Comparison of ENCODE assay signal across 12 mouse cellular contexts in genomic region chr6:140731402-140731730, GRCm38 (mm10). TPM values are rescaled to one million over a fixed set of nuclear protein-coding genes. Genes with fewer than 3 reads are reported as not detected.
DNase-seq lines count a peak whose midpoint lies in the region; ATAC-seq and TF ChIP-seq lines count a peak whose summit lies in the region.
"Had no signal": no experiment of that assay in that cellular context is flagged by ENCODE, and none has a peak within 500 bp of the region (broad histone marks: within the 10 kb centered on the region; RNA-seq: fewer than 3 reads in every experiment).

No protein-coding gene starts in this region.

- no peaks in the 10 kb centered on the region for H3K27me3 ChIP-seq in neural tube, embryonic 14.5 days (ENCODE audit: control insufficient read depth, insufficient read depth, low read length)
- no peaks in the 10 kb centered on the region for H3K27me3 ChIP-seq in forebrain, embryonic 14.5 days (replicated peaks; ENCODE audit: control insufficient read depth, insufficient read depth, low read length)

- no peaks in the 10 kb centered on the region for H3K4me1 ChIP-seq in neural tube, embryonic 14.5 days (ENCODE audit: control insufficient read depth, insufficient read depth, low read length)
- peaks cover 4% of the 10 kb centered on the region; the same call in 1 of the 2 replicates for H3K4me1 ChIP-seq in forebrain, embryonic 14.5 days (ENCODE audit: control insufficient read depth, insufficient read depth, low read length)
- H3K4me1 ChIP-seq in lung, adult 2 months (ENCODE audit: control insufficient read depth, insufficient read depth, low read length): 0 out of 2 replicates have a peak, but pooled peaks cover 2% of the 10 kb centered on the region
- H3K4me1 ChIP-seq: megakaryocyte, embryonic 14.5 days had no signal

- no peak for DNase-seq in neural tube, embryonic 10.5 days (ENCODE audit: extremely low spot score, low spot score)
- peak; percentile 93 for DNase-seq in forebrain, embryonic 14.5 days (ENCODE audit: low spot score)
- peak; percentile 89 for DNase-seq in layer of hippocampus, adult 9-11 months
- DNase-seq in right cerebral cortex, postnatal 36 days (ENCODE audit: low spot score in 2 of 2): peak; percentile 15 to 32
- DNase-seq in lung, adult 2 months: no peak
- DNase-seq in adrenal gland, postnatal 36 days: no peak
- DNase-seq: adrenal gland, postnatal 25 days; heart, postnatal 14 days had no signal

- H3K4me3 ChIP-seq in neural tube, embryonic 14.5 days (ENCODE audit: low read depth, low read length): no peak overlapping the region
- H3K4me3 ChIP-seq in forebrain, embryonic 14.5 days (ENCODE audit: low read depth, low read length): no peak overlapping the region
- no peak overlapping the region for H3K4me3 ChIP-seq in lung, adult 2 months (replicated peaks; ENCODE audit: extremely low read depth, low read depth, low read length)
- H3K4me3 ChIP-seq: left cerebral cortex, adult 2 months; megakaryocyte, embryonic 14.5 days had no signal

- TF ChIP-seq CTCF in lung, adult 2 months (IDR thresholded peaks at IDR 0.05; ENCODE audit: insufficient read depth, low read length): no peak

- no peak for TF ChIP-seq POLR2A in lung, adult 2 months (IDR thresholded peaks at IDR 0.05; ENCODE audit: borderline replicate concordance, extremely low read depth, low read depth, low read length)

- H3K4me2 ChIP-seq in neural tube, embryonic 14.5 days (ENCODE audit: low read depth, low read length): no peak overlapping the region
- H3K4me2 ChIP-seq in forebrain, embryonic 14.5 days (ENCODE audit: low read length): no peak overlapping the region

- no peak overlapping the region for H3K9ac ChIP-seq in neural tube, embryonic 14.5 days (replicated peaks; ENCODE audit: low read depth, low read length)
- H3K9ac ChIP-seq in forebrain, embryonic 14.5 days (ENCODE audit: low read length): no peak overlapping the region

- 58% methylated on average over 1 of the region's 1 CpGs for WGBS in neural tube, embryonic 14.5 days
- WGBS in forebrain, embryonic 14.5 days: 45% methylated on average over 1 of the region's 1 CpGs
- WGBS in lung, adult 2 months: 71% methylated on average over 1 of the region's 1 CpGs

- no peak overlapping the region for H3K27ac ChIP-seq in neural tube, embryonic 14.5 days (ENCODE audit: low read depth, low read length)
- no peak overlapping the region for H3K27ac ChIP-seq in forebrain, embryonic 14.5 days (ENCODE audit: low read depth, low read length)
- H3K27ac ChIP-seq: left cerebral cortex, adult 2 months had no signal

- no peaks in the 10 kb centered on the region for H3K9me3 ChIP-seq in neural tube, embryonic 14.5 days (ENCODE audit: control insufficient read depth, low read length)
- H3K9me3 ChIP-seq in forebrain, embryonic 14.5 days (replicated peaks; ENCODE audit: control insufficient read depth, low read length): 0 out of 2 replicates have a peak, but pooled peaks cover 2% of the 10 kb centered on the region

- H3K36me3 ChIP-seq in neural tube, embryonic 14.5 days (ENCODE audit: control insufficient read depth, insufficient read depth, low read length): no peaks in the 10 kb centered on the region
- H3K36me3 ChIP-seq in forebrain, embryonic 14.5 days (ENCODE audit: control insufficient read depth, insufficient read depth, low read length): no peaks in the 10 kb centered on the region

- peak; percentile 66; the same call in 1 of the 2 replicates for ATAC-seq in neural tube, embryonic 14.5 days (ENCODE audit: low read depth)
- peak; percentile 92 for ATAC-seq in forebrain, embryonic 14.5 days
- ATAC-seq in CD4-positive, CD25-positive, alpha-beta regulatory T cell, adult 4 months: no peak

RNA-seq across cellular contexts. Expression of gene Gm11077, which starts 2.3 kb away (rescaled TPM):
- not detected in 2 replicates for polyA plus RNA-seq in neural tube, embryonic 14.5 days (2014; fragmentation: Nextera tagmentation; extraction: Ambion mirVana)
- not detected in 2 replicates for polyA plus RNA-seq in forebrain, embryonic 14.5 days (2014; fragmentation: Nextera tagmentation; extraction: Ambion mirVana)
- not detected in 2 replicates for polyA plus RNA-seq in lung, adult 2 months (2012; rRNA removed)
- not detected for polyA plus RNA-seq in CD4-positive, CD25-positive, alpha-beta regulatory T cell, adult 4 months (2017; shearing (Covaris generic))
- total RNA-seq in adrenal gland, postnatal 36 days (2021): not detected
- total RNA-seq: adrenal gland, postnatal 25 days; heart, postnatal 14 days; left cerebral cortex, adult 2 months had no signal

Comparison
In these comparisons a context has a peak if more than half of its experiments do, and no peak if none do; other contexts are left out.
1. DNase-seq: peak in forebrain, embryonic 14.5 days (single experiment), layer of hippocampus, adult 9-11 months (single experiment) and right cerebral cortex, postnatal 36 days (2 of 2); none in neural tube, embryonic 10.5 days (single experiment), lung, adult 2 months (single experiment) and adrenal gland, postnatal 36 days (0 of 2).